Mouse (Mus musculus) testis, adult 2 months (tissue): Measurements from ENCODE around the gene Gm15517. TPM values are rescaled to one million over a fixed set of nuclear protein-coding genes. Genes with fewer than 3 reads are reported as not detected.
"Not testable (repeated sequence)": the region's sequence is repeated elsewhere in the genome, so short reads cannot be mapped to it uniquely, and the experiment has no call there.

Experiments used
- H3K27ac ChIP-seq: fragments of 200-500 bp; 2 replicates; pipeline ENCODE4 v1.5.1; 2012; ENCODE audit warnings: low read depth, low read length; ENCODE audit not compliant: control insufficient read depth, insufficient read depth
- H3K27me3 ChIP-seq: fragments of 200-500 bp; 2 replicates; pipeline ENCODE4 v1.6.1; 2012; ENCODE audit warnings: mild to moderate bottlenecking, low read length, moderate library complexity; ENCODE audit not compliant: control insufficient read depth, insufficient read depth
- H3K36me3 ChIP-seq: fragments of 200-500 bp; 2 replicates; pipeline ENCODE4 v1.6.1; 2012; ENCODE audit warnings: mild to moderate bottlenecking, low read length; ENCODE audit not compliant: control insufficient read depth, insufficient read depth
- H3K4me1 ChIP-seq: fragments of 200-500 bp; 2 replicates; pipeline ENCODE4 v1.6.1; 2012; ENCODE audit warnings: low read length; ENCODE audit not compliant: control insufficient read depth, insufficient read depth
- H3K4me3 ChIP-seq: fragments of 200-500 bp; 2 replicates; pipeline ENCODE4 v1.5.1; 2012; ENCODE audit warnings: low read depth, mild to moderate bottlenecking, low read length, moderate library complexity, mixed read lengths; ENCODE audit not compliant: control insufficient read depth
- CTCF ChIP-seq: fragments of 200-500 bp; IDR thresholded peaks from 2 replicates; pipeline ENCODE4 v1.5.1; 2012; ENCODE audit warnings: low read depth, mild to moderate bottlenecking, inconsistent platforms, low read length, moderate library complexity; ENCODE audit not compliant: control insufficient read depth, insufficient read depth, insufficient replicate concordance
- POLR2A ChIP-seq: fragments of 200-500 bp; IDR thresholded peaks from 2 replicates; pipeline ENCODE4 v1.6.1; 2012; ENCODE audit warnings: low read depth, mild to moderate bottlenecking, inconsistent platforms, low read length, moderate library complexity; ENCODE audit not compliant: control insufficient read depth
- polyA plus RNA-seq: library from polyadenylated mRNA; depleted of rRNA; stranded (reverse); fragments of >200 nt; gene quantifications from 2 replicates; pipeline ENCODE4 v1.2.3, GENCODE M21; 2012

Gene Gm15517
- polyA plus RNA-seq, 1 experiment: 3,148 TPM

GRCm38 (mm10) chr7:44280959-44281358 lies 19.7 kb downstream of the Gm15517 start:
- TF ChIP-seq POLR2A (no peak), CTCF (no peak)
- Histone ChIP-seq H3K4me1 (no peaks in the 10 kb centered on the region), H3K4me3 (no peak overlapping the region), H3K36me3 (no peaks in the 10 kb centered on the region), H3K27me3 (no peaks in the 10 kb centered on the region), H3K27ac (no peak overlapping the region)

- no peak overlapping the region for H3K4me3 ChIP-seq
- no peaks in the 10 kb centered on the region for H3K27me3 ChIP-seq
- no peaks in the 10 kb centered on the region for H3K4me1 ChIP-seq
- no peak overlapping the region for H3K27ac ChIP-seq
- TF ChIP-seq POLR2A (no peak), CTCF (no peak)
- H3K36me3 ChIP-seq: no peaks in the 10 kb centered on the region
These were observed 20.3 kb downstream of the Gm15517 start for GRCm38 (mm10) chr7:44281586-44281985.

GRCm38 (mm10) chr7:44287760-44288159 lies 26.5 kb downstream of the Gm15517 start:
- no peak overlapping the region for H3K4me3 ChIP-seq
- no peak overlapping the region for H3K27ac ChIP-seq
- TF ChIP-seq POLR2A: no peak
- H3K36me3 ChIP-seq: no peaks in the 10 kb centered on the region
- no peaks in the 10 kb centered on the region for H3K27me3 ChIP-seq
- no peaks in the 10 kb centered on the region for H3K4me1 ChIP-seq

GRCm38 (mm10) chr7:44290986-44291385 lies 29.7 kb downstream of the Gm15517 start:
- Histone ChIP-seq H3K27me3 (no peaks in the 10 kb centered on the region), H3K4me3 (no peak overlapping the region), H3K36me3 (no peaks in the 10 kb centered on the region), H3K4me1 (no peaks in the 10 kb centered on the region), H3K27ac (no peak overlapping the region)
- no peak for TF ChIP-seq POLR2A
- no peak for TF ChIP-seq CTCF

GRCm38 (mm10) chr7:44291418-44291817 lies 30.2 kb downstream of the Gm15517 start:
- H3K36me3 ChIP-seq: no peaks in the 10 kb centered on the region
- H3K4me1 ChIP-seq: no peaks in the 10 kb centered on the region
- no peaks in the 10 kb centered on the region for H3K27me3 ChIP-seq
- H3K27ac ChIP-seq: no peak overlapping the region
- H3K4me3 ChIP-seq: no peak overlapping the region
- no peak for TF ChIP-seq POLR2A
- TF ChIP-seq CTCF: no peak

GRCm38 (mm10) chr7:44297501-44297900 lies 36.3 kb downstream of the Gm15517 start:
- not testable (repeated sequence) for H3K4me1 ChIP-seq, H3K36me3 ChIP-seq, H3K27ac ChIP-seq, H3K27me3 ChIP-seq, H3K4me3 ChIP-seq

GRCm38 (mm10) chr7:44303346-44304340 lies 42.4 kb downstream of the Gm15517 start:
- TF ChIP-seq POLR2A: no peak
- no peak for TF ChIP-seq CTCF
- H3K27me3 ChIP-seq: no peaks in the 10 kb centered on the region
- H3K27ac ChIP-seq: no peak overlapping the region
- H3K4me3 ChIP-seq: no peak overlapping the region; the same call in 1 of the 2 replicates
- no peaks in the 10 kb centered on the region for H3K36me3 ChIP-seq
- peaks cover 14% of the 10 kb centered on the region for H3K4me1 ChIP-seq

GRCm38 (mm10) chr7:44304463-44304774 lies 43.2 kb downstream of the Gm15517 start:
- Histone ChIP-seq H3K4me3 (peak overlapping the region; percentile 88), H3K36me3 (no peaks in the 10 kb centered on the region)

More at GRCm38 (mm10) chr7:44304463-44304774, 43.2 kb downstream of the Gm15517 start:
- Histone ChIP-seq H3K27ac (peak overlapping the region; percentile 87), H3K27me3 (no peaks in the 10 kb centered on the region), H3K4me1 (peaks cover 14% of the 10 kb centered on the region)
- TF ChIP-seq CTCF: no peak
- TF ChIP-seq POLR2A: no peak
